In genomic region chr7:18746189-18746860, GRCm38 (mm10) we compare ENCODE assay signal across 8 mouse cellular contexts. TPM values are rescaled to one million over a fixed set of nuclear protein-coding genes. Genes with fewer than 3 reads are reported as not detected.
A peak's percentile ranks its signal among the peaks of the same experiment; 100 is the strongest.
DNase-seq lines count a peak whose midpoint lies in the region; ATAC-seq and TF ChIP-seq lines count a peak whose summit lies in the region.

No protein-coding gene starts in this region.

- H3K27ac ChIP-seq in forebrain, embryonic 15.5 days (replicated peaks): no peak overlapping the region
- H3K27ac ChIP-seq in kidney, postnatal 0 days: no peak overlapping the region
- peak overlapping the region; percentile 68 for H3K27ac ChIP-seq in midbrain, embryonic 11.5 days (ENCODE audit: low read depth, low read length)

- H3K36me3 ChIP-seq in forebrain, embryonic 15.5 days: no peaks in the 10 kb centered on the region
- H3K36me3 ChIP-seq in kidney, postnatal 0 days (ENCODE audit: insufficient read depth, low read length): no peaks in the 10 kb centered on the region
- no peaks in the 10 kb centered on the region for H3K36me3 ChIP-seq in midbrain, embryonic 11.5 days (ENCODE audit: control insufficient read depth, insufficient read depth, low read length)

- no peak for TF ChIP-seq CTCF in kidney, postnatal 0 days (IDR thresholded peaks at IDR 0.05; ENCODE audit: low read depth)

- peak overlapping the region; percentile 29 for H3K4me2 ChIP-seq in forebrain, embryonic 15.5 days (replicated peaks)
- H3K4me2 ChIP-seq in kidney, postnatal 0 days (ENCODE audit: low read length): peak overlapping the region; percentile 26; the same call in 1 of the 2 replicates
- peak overlapping the region; percentile 42 for H3K4me2 ChIP-seq in midbrain, embryonic 11.5 days

- H3K9ac ChIP-seq in forebrain, embryonic 15.5 days (replicated peaks): 0 out of 2 replicates have a peak overlapping the region, but pooled peaks have one; percentile 0
- H3K9ac ChIP-seq in kidney, postnatal 0 days (ENCODE audit: low read depth, low read length): no peak overlapping the region
- peak overlapping the region; percentile 59 for H3K9ac ChIP-seq in midbrain, embryonic 11.5 days (ENCODE audit: low read length)

- peak; percentile 7 for DNase-seq in right cerebral cortex, postnatal 4 days
- DNase-seq in right cerebral cortex, adult 18-20 months: no peak
- DNase-seq in kidney, postnatal 0 days (ENCODE audit: low spot score): peak; percentile 5
- DNase-seq in midbrain, embryonic 11.5 days (ENCODE audit: low spot score, missing footprints): peak; percentile 92
- no peak for DNase-seq in natural killer cell, adult 2 months (ENCODE audit: low spot score in 2 of 2)
- DNase-seq in urinary bladder, adult 18-20 months (ENCODE audit: low spot score in 2 of 2): no peak
- no peak for DNase-seq in urinary bladder, adult 2 months (ENCODE audit: low spot score)

- H3K4me3 ChIP-seq in forebrain, embryonic 15.5 days: peak overlapping the region; percentile 25
- H3K4me3 ChIP-seq in kidney, postnatal 0 days (replicated peaks; ENCODE audit: low read depth, low read length): no peak overlapping the region
- H3K4me3 ChIP-seq in midbrain, embryonic 11.5 days (ENCODE audit: low read depth, low read length): peak overlapping the region; percentile 22; the same call in 1 of the 2 replicates

- H3K4me1 ChIP-seq in forebrain, embryonic 15.5 days: no peaks in the 10 kb centered on the region
- H3K4me1 ChIP-seq in kidney, postnatal 0 days (replicated peaks; ENCODE audit: insufficient read depth, low read length): no peaks in the 10 kb centered on the region
- H3K4me1 ChIP-seq in midbrain, embryonic 11.5 days (ENCODE audit: control insufficient read depth, insufficient read depth, low read length): peaks cover 6% of the 10 kb centered on the region; the same call in 1 of the 2 replicates

- no peaks in the 10 kb centered on the region for H3K9me3 ChIP-seq in forebrain, embryonic 15.5 days
- H3K9me3 ChIP-seq in kidney, postnatal 0 days (replicated peaks; ENCODE audit: low read length): no peaks in the 10 kb centered on the region
- no peaks in the 10 kb centered on the region for H3K9me3 ChIP-seq in midbrain, embryonic 11.5 days (ENCODE audit: control insufficient read depth, low read length)

- peaks cover 9% of the 10 kb centered on the region; the same call in 1 of the 2 replicates for H3K27me3 ChIP-seq in forebrain, embryonic 15.5 days
- peaks cover 9% of the 10 kb centered on the region; the same call in 1 of the 2 replicates for H3K27me3 ChIP-seq in kidney, postnatal 0 days (ENCODE audit: insufficient read depth, low read length)
- H3K27me3 ChIP-seq in midbrain, embryonic 11.5 days (ENCODE audit: control insufficient read depth, insufficient read depth, low read length): no peaks in the 10 kb centered on the region; the same call in 1 of the 2 replicates

- WGBS in forebrain, embryonic 15.5 days: 8% methylated on average over 20 of the region's 20 CpGs
- 9% methylated on average over 20 of the region's 20 CpGs for WGBS in kidney, postnatal 0 days
- 6% methylated on average over 20 of the region's 20 CpGs for WGBS in midbrain, embryonic 11.5 days

- ATAC-seq in forebrain, embryonic 15.5 days (replicated peaks): 0 out of 2 replicates have a peak, but pooled peaks have one; percentile 46
- ATAC-seq in kidney, postnatal 0 days (replicated peaks; ENCODE audit: low FRiP score, low read depth): no peak
- peak; percentile 89 for ATAC-seq in midbrain, embryonic 11.5 days (ENCODE audit: low FRiP score)

RNA-seq across cellular contexts. Expression of gene Psg22, which starts 28.4 kb away (rescaled TPM):
- polyA plus RNA-seq in forebrain, embryonic 15.5 days (2015; fragmentation: Nextera tagmentation; extraction: Ambion mirVana): not detected in 2 replicates
- polyA plus RNA-seq in kidney, postnatal 0 days (2015; fragmentation: Nextera tagmentation; extraction: Ambion mirVana): not detected in 2 replicates
- polyA plus RNA-seq in midbrain, embryonic 11.5 days (2014; fragmentation: Nextera tagmentation; extraction: Ambion mirVana): not detected in 2 replicates
- not detected in 2 replicates for polyA plus RNA-seq in urinary bladder, adult 2 months (2012; rRNA removed)

RNA-seq across cellular contexts. Expression of gene Psg19, which starts 52.0 kb away (rescaled TPM):
- not detected in 2 replicates for polyA plus RNA-seq in forebrain, embryonic 15.5 days (2015; fragmentation: Nextera tagmentation; extraction: Ambion mirVana)
- polyA plus RNA-seq in kidney, postnatal 0 days (2015; fragmentation: Nextera tagmentation; extraction: Ambion mirVana): not detected in 2 replicates
- polyA plus RNA-seq in midbrain, embryonic 11.5 days (2014; fragmentation: Nextera tagmentation; extraction: Ambion mirVana): not detected in 2 replicates
- polyA plus RNA-seq in urinary bladder, adult 2 months (2012; rRNA removed): not detected in 2 replicates

Comparison
In these comparisons a context has a peak if more than half of its experiments do, and no peak if none do; other contexts are left out.
1. DNase-seq: peak in right cerebral cortex, postnatal 4 days (single experiment), kidney, postnatal 0 days (single experiment) and midbrain, embryonic 11.5 days (single experiment); none in right cerebral cortex, adult 18-20 months (single experiment), natural killer cell, adult 2 months (0 of 2), urinary bladder, adult 18-20 months (0 of 2) and urinary bladder, adult 2 months (single experiment).
2. Peak in every context shown above with its lines, with median percentiles within 50 percentile points of each other: H3K4me2 ChIP-seq.